Comparison of ENCODE assay signal across 17 mouse cellular contexts in genomic region chr15:86231170-86231569, GRCm38 (mm10).
"Had no signal": no experiment of that assay in that cellular context is flagged by ENCODE, and none has a peak within 500 bp of the region (broad histone marks: within the 10 kb centered on the region; RNA-seq: fewer than 3 reads in every experiment).

No protein-coding gene starts in this region.

- H3K4me1 ChIP-seq: midbrain, embryonic 10.5 days; midbrain, embryonic 12.5 days; stomach, embryonic 15.5 days had no signal

- H3K9me3 ChIP-seq: midbrain, embryonic 10.5 days; midbrain, embryonic 12.5 days; stomach, embryonic 15.5 days had no signal

- H3K4me3 ChIP-seq: midbrain, embryonic 10.5 days; midbrain, embryonic 12.5 days; myocyte; stomach, embryonic 15.5 days had no signal

- H3K27me3 ChIP-seq: midbrain, embryonic 12.5 days; stomach, embryonic 15.5 days had no signal

- H3K4me2 ChIP-seq: lung, embryonic 14.5 days; midbrain, embryonic 12.5 days; stomach, embryonic 15.5 days had no signal

- DNase-seq: lung, adult 18-20 months; midbrain, embryonic 14.5 days; retina, postnatal 1 day; right cerebral cortex, adult 18-20 months; right cerebral cortex, postnatal 25 days; right cerebral cortex, postnatal 4 days; spleen, adult 18-20 months; thymus, adult 2 months; thymus, postnatal 25 days; thymus, postnatal 4 days had no signal

- H3K9ac ChIP-seq: lung, embryonic 14.5 days; midbrain, embryonic 12.5 days; stomach, embryonic 15.5 days had no signal

- ATAC-seq: midbrain, embryonic 16.5 days had no signal

- H3K27ac ChIP-seq: midbrain, embryonic 10.5 days; midbrain, embryonic 12.5 days; stomach, embryonic 15.5 days; stomach, postnatal 0 days had no signal
